Mouse (Mus musculus): ENCODE measurements around the gene Slc22a23.
A peak's percentile ranks its signal among the peaks of the same experiment; 100 is the strongest.
"Not testable (repeated sequence)": the region's sequence is repeated elsewhere in the genome, so short reads cannot be mapped to it uniquely, and the experiment has no call there.

Slc22a23 gene

DNA sequence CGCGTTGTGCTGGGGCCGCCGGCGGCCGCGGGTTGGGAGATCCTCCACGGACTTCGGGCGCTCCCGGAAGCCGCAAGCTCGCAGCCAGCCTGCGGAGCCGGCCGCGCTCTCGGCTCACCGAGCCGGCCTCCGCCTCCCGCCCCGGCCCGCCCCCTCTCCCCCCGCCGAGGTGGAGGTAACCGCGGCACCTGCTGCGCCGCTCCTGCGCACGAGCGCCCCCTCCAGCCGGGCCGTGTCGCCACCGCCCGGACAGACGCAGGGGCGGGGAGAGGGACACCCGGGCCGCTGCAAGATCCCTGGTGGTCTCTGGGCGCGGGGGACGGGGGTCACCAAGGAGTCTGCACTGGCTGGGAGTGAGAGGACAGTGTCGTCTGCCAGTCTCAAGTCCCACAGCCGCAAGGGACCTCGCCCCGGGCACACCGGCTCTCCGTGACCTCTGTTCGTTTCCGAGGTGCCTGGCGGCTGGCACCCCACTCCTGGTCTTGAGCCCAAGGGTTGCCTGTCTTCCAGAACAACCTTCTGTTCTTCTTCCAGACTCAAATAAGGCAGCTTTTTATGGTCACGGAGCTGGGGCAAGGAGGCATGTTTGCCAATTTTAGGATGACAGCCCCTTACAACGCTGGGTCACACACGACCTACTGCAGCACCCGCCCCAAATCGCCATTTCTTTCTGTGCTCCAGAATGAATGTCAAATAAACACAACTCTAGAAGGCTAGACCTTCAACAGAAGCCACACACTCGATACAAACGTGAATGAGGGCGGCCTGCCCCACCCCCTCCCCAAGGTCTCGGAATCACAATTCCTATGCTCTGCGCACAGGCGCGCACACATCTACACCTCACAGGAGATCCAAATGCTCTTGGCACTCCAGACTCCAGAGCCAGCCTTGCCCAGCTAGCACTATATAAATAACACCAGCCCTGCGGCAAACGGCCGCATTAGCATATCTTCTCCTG, at the start of gene Slc22a23:
TSS of gene Slc22a23 (minus strand) at position 55 of the 958 bp plus-strand sequence.
- peak; percentile 79 for DNase-seq

DNA sequence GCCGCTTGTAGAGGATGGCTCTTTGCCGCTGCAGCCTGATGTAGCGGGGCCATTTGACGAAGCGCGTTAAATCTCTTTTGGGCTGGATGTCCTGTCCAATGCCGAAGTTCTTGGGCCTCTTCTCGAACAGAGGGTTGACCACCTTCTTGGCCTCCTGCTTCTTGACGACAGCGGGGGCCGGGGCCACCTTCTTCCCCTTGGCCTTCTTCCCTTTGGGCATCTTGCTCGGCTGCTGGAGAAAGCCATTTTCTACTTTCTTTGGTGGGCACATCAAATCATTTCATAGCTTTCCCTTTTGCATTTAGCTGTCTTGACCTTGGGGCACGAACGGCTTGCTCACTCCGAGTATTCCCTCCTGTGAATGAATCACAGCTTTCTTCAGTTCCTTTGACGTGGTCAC, 49.3 kb upstream of the Slc22a23 start:
- DNase-seq, result not testable (repeated sequence)

DNA sequence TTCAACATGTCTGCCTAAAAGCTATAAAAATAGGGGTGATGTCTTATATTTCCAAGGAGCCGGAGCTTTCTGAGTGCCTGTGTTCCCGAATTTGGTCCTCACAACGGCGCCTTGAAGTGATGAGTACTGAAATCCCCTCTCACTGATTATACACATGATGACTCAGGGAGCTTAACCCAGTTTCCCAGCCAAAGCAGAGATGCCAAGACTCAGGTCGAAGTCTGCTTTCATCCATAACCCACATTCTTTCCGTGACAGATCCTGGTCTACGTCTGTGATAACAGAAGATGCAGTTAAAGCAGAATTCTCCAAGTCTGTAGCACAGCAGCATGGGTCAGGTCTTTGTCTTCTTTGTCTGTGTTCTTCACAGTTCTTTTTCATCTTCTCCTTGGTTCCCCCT, 47.4 kb upstream of the Slc22a23 start:
- DNase-seq, result no peak

DNA sequence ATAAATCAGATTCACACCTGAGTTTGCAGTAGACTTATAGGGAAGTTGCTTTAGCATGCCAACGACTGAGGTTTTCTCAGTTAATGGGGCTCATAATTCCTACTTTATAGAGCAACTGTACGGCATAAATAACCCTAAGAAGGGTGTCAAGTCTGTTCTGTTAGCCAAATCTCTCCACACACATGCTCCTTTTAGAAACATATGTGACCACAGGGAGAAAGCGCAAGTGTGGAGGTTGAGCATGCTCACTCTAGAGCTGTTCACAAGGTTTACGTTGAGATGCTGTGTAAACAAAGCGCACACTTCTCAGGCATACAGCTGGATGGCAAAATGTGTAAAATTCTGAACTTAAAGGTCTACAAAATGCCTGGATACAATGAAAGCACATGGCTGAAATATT, 43.2 kb upstream of the Slc22a23 start:
- DNase-seq, result no peak

DNA sequence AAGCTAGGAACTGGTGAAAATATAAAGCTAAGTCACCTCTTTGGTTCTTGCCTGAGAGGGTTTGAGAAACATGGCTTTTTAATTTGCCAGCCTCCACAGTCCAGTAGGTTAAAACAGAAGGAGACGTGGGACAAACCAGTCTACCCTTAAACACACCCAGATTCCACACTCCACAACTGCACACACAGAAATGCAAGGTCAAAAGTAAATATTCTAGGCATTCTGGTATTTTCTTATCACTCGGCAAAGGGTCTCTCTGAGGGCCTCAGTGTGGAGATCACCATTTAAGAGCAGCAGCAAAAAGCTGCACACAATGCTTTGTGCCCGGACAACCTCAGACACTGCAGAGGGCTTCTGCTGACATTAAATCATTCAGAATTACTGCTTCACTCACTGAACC, 38.4 kb upstream of the Slc22a23 start:
- no peak for DNase-seq

DNA sequence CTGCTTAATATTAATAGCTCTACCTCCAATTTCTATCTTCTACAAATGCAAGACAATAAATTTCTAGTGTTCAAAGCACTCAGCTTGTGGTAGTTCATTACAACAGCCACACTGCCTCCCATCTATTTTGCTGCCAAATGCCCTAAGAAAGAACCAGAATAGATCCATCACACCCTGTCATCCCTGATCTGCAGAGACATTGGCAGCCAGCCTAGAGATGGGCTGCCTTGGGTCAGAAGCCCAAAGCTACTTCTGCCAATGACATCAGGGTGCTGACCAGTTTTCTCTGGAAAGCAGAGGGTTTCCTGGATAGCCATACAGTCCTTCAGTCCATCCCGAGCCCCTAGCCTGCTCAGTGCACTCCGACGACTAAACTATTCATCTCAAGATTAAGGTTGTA, 33.9 kb upstream of the Slc22a23 start:
- no peak for DNase-seq

DNA sequence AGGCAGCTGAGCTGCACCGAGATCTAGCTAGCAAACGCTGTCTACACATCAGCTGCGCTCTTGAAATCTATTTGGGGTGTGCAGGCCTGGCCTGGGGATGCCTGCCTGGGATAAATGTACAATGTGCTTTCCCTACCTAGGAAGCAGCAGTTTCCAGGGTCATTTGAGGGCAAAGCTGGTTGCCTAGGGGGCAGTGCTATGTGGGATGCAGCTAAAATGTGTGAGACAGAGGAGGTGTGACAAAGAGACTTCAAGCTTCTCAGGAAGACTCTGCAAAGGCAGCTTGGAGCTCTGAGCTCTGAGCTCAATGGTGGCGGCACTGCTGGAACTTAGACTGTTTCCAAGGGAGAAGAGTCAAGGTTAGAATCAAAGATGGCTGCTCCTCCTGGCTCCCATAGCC, 30.2 kb upstream of the Slc22a23 start:
- no peak for DNase-seq

DNA sequence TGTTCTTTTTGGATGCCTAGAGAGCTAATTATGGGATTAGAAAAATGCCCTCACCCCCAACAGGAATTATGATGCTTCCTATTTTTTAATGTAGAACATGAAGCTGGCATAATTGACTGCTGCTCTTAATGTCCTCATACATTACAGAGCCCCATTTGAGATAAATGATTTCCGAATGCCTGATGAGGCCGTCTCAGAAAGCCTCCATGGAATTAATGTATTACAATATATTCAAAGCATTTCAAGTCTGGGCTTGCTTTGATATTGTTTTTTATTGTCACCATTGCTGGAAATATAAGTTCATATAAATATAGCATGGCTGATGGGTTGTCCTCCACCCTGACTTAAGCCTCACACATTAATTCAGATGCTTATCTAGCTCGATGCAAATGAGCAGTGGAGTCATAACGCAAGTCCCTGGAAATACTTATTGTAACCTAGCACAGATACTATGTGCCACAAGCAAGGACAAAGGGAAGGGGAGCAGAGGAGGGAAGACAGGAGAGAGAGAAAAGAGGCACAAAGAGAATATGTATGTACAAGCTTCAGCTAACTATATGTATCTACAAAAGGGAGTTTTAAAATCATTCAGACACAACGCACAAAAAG, 28.0 kb upstream of the Slc22a23 start:
- DNase-seq, result no peak

DNA sequence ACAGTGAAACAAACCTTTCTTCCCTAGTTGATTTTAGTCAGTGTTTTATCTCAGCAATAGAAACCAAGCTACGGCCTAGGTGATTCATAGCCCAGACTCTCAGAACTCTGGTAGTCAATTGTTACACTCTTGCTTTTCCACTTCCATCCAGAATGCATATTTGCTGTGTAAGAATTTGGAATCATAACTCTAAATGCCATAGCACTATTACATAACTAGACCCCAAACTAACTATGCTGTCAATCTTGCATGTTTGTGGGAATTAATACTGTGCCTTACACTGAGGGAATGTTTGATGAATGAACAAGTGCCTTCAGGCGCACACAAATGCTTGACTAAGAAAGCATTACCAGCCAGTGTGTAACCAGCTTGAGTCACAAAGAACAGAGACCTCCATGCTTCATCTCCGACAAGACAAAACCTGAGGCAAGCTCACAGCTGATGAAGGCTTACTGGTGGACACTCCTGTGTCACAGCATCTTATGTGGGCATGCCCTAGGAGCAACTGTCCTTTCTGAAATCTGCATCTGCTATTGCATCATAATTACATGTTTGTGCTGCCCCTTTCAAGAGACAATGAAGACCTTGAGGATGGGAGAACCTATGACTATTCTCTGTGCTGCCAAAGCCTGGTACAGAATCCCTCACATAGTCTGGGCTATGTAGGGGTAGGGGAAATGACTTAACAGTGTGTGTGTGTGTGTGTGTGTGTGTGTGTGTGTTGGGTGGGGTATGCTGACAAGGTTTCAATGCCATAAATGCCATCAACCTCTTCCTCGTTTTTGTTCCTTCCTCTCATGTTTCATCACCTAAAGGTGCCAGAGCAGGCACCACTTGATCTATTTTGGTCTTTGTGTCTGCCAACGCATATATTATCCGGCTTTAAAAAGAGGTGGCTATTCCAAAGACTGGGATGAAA, 27.2 kb upstream of the Slc22a23 start:
- no peak for DNase-seq

DNA sequence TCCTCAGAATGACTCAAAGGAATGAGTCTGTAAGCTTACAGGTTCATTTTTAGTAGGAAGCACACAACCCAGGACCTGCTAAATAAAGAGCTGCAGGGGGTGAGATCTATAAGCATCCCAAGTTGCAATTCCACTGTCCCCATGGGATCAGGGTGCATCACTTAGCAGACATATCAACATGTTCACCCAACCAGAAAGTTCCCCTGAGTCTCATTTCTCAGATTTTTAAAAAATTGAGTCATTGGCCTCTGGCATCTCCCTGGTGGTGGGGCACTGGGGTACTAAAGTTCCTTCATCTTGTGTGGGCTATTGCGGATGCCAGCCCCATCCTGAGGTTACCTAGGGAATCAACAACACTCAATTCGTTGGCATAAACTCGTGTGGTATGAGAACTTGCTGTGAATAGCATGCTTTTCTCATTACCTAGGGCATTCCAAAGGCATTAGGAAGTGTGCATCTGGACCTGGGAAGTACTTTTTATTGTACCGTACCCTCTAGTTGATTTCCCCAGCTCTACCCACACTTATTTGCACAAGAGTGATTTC, 25.4 kb upstream of the Slc22a23 start:
- no peak for DNase-seq

DNA sequence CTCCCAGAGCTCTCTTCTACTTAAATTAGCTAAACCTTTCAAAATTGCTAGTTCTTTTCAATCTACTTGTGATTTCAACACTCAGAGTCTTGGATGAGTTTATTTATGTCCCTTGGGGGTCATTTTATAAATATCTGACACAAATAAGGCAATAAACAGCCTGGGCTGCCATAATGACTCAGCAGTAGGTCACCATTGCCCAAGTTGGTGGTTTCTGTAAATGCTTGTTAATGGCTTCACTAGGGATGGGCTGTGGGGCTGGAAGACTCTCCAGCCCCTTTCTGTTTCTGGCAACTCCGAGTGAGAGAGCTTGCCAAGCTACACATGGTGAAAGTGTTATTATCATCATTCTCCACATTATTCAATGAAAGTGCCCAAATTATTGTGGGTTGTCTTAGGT, 20.2 kb upstream of the Slc22a23 start:
- no peak for DNase-seq

DNA sequence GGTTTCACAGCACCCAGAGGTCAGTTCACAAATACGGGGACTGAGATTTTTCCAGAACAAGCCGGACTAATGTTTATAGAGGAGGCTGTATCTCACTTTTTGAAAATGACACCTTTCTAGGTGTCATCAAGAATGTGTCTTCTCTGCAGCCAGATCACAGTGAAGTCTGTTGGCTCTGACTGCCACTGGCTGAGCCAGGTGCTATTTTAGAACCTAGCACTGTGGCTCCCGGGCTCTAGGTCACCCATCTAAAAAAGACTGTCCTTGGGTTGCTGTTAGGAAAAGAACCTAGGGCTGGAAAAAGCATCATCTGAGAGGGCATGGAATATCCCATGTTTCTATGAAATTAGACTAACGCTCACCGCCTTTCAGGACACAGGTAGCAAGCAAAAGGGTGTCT, 10.7 kb upstream of the Slc22a23 start:
- no peak for DNase-seq

DNA sequence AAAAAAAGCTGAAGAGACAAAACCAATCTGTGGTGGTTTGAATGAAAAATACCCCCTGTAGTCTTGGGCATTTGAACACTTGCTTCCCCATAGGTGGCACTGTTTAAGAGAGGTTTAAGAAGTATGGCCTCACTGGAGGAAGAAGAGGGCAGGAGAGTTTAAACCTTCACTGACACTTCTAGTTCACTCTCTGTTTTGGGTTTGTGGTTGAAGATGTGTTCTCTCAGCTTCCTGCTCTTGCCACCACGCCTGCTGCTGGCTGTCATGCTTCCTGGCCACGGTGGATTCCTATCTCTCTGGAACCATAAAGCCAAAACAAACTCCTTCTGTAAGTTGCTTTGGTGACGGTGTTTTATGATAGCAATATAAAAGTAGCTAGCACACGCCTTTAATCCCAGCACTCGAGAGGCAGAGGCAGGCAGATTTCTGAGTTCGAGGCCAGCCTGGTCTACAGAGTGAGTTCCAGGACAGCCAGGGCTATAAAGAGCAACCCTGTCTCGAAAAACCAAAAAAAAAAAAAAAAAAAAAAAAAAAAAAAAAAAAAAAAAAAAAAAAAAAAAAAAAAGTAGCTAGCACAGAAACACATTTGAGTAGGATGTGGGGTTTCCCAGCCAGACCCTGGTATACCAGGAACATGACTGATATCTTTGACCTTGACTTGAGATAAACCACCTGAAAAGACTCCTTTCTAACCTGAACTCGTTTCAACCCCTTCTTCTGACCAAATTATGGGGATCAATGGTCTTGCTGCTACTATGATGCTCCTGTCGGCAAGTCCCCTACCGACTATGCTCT, 10.0 kb upstream of the Slc22a23 start:
- DNase-seq, result no peak

DNA sequence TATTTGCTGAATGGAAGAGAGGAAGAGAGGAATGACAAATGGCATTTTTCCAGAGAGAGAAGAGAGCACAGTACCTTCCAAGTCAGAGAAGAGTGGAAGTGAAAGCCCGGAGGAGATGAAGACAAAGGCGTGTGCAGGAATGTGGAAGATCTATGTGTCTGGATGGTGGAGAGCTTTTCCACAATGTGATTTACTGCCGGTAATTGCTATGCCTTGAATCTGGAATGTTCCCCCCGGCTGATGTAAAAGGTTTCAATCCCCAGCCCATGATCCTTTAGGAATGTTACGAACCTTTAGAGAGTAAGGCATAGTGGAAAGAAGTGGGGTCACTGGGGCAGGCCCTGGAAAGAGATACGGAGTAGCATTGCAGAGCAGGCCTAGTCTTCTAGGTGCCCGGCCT, 8.3 kb upstream of the Slc22a23 start:
- no peak for DNase-seq

DNA sequence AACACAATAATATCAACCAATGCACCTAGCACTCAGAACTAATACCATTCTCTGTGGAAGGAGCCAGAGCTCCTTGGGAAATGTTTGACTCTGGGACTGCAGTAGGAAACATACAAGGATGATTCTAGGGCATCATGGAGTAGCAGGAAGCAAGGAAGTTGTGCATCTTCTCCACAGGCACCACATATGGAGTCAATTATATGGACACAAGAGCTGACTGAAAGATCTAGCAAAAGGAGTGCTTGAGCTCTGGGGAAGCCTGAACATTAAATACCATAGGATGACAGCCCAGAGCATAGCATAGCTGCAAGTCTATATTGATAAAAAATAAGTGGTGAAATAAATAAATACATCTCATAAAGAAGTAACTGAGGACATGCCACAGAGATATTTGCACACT, 6.5 kb upstream of the Slc22a23 start:
- no peak for DNase-seq

DNA sequence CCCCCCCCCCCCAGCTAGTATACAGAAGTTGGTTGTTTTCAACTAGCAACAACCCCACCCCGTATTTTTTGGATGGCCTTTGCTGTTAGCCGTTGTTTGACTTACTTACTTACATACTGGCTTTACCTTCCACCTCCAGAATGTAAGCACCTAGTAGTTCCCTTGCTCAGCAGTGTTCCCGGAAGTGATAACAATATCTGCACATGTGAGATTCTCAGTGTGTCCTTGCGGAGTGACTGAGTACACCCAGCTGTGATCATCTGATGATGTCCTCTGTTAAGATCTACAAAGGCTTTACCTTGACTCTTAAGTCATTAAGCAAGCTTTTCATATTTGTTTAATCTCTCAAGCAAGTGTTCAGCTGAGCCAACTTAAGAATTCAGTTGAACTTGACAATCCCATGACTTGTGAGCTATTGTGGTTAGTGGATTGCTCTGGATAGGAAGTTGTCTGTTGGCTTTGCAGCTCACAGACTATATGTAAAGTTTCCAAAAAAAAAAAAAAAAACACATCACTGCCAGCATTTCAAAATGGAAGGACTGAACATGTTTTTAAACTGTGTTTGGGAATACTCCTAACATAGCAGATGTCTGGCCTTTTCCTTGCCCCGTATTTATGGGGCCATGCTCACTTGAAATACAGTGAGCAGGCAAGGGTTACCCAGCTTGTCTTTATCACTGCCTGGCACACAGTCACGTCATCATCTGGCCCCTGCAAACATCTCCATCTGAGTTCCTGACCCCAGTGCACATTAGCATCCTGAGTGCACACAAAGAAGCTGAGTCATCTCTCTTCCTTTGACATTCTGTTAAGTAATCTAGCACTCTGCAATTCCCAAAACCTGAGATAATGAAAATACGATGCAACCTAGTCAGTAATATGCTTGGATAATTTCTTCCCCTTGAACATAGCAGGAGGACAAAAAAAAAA, 3.2 kb upstream of the Slc22a23 start:
- DNase-seq, result no peak

DNA sequence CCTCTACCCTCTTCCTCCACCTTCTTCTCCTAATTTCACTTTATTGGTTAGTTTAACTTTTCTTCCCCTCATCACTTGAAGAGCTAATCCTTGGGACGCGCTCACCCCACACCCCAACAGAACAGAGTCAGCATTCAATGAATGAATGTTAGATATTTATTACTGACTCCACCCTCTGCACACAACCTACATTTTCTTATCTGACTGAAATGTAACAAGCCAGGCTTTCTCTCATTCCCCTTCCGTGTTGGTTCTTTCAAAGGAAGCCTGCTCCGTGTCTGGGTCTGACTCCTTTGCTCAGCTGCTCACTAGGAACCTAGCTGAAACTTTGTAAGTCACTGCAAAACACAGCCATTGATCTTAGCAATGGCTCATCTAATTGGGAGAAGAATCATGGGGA, 1.8 kb upstream of the Slc22a23 start:
- no peak for DNase-seq

DNA sequence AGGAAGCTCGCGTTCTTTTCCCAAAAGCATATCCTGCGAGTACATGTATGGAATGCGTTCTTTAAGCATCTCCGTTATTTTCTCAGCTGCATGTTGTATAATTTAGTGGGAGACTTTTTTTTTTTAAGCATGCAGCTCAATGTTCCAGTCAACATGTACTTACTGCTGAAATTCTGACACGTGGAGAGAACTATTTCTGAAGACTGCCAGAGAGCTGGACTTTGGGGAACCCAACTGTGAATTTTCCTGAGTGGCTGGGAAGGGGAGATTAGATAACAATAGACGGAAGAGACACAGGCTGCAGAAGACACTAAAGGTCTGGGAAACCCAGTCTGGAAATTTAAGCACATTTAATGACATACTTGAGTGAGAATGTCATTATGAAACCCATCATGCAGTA, 1.3 kb upstream of the Slc22a23 start:
- DNase-seq, result no peak

DNA sequence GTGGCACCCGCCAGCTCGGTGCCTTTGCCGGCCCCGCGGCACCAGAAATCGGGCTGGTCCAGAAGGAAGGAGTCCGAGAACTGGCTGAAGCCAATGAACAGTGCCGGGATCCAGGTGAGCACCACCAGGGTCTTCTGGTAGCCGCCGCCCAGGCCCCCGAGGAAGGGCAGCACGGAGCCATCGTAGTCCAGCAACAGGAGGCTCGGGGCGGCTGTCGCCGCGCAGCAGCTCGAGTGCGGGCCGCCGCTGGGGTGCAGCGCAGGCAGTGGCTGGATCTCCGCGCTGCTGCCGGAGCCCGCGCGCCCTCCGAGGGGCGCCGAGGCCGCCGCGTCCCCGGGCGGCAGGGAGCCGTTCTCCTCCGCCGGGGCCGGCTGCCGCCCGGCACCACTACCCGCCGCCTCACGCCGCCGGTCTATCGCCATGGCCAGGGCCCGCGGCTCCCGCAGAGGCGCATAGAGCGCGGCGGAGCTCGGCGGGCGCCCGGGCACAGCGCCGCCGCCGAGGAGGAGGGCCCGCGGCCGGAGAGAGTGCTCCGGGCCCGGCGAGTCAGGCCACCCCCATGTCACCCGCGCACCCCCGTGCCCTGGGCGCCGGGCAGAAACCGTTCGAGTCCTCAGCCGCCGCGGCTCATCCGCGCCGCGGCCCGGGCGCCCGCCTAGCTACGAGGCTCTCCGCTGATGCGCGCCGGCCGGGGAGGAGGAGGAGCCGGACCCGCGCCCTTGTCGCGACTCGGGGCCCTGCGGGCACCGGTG, 430 bp downstream of the Slc22a23 start:
- peak; percentile 57 for DNase-seq

DNA sequence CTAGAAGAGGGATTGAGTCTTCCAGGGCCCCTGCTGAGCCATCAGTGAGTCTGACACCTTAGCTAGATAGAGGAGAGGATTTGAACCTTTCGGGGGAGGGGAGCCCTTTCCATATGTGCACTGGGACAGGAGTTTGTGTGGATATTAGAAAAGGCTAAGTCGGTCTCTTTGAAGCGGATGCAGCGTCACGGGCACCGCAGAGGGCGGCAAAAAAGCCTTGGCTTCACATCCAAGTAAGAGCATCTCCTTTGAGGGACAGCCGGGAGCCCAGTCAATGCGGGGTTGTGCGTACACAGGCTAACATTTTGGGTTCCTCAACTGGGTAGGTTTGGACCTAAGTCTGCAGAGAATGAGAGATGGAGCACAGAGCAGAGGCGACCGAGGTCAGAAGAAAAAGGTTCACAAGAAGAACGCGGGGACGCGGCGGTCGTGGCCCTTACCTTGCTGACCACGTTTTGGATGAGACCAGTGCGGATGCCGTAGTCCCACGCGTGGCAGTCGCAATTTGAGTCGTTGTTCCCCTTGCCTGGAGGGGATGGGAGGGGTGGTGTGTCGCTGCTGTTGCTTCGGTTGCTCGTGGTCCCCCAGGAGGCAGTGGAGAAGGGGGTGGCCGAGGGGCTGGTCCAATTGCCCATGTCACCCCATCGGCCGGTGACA, 1.1 kb downstream of the Slc22a23 start:
- DNase-seq, result peak; percentile 52
